Mouse (Mus musculus) heart, postnatal 10 days (tissue): ENCODE data around the gene Col7a1. TPM values are rescaled to one million over a fixed set of nuclear protein-coding genes. Genes with fewer than 3 reads are reported as not detected.
A peak's percentile ranks its signal among the peaks of the same experiment; 100 is the strongest.

Experiments used
- DNase-seq, 2 experiments: peaks; one replicate each; pipeline ENCODE4 v3.0.0; 2021
- intact Hi-C: fragments of 180-260 bp; cut with DNase I; formaldehyde crosslinking; loops from one replicate; pipeline ENCODE4 v1.15.1; 2025
- microRNA-seq, 2 experiments: library from miRNA; unstranded; fragments of <30 nt; microRNA quantifications; one replicate each; pipeline ENCODE4 v1.2.0; 2022
- total RNA-seq, 2 experiments: library from RNA; stranded (reverse); gene quantifications; 2 replicates each; pipeline ENCODE4 v1.2.3; 2021

The Col7a1 gene
- total RNA-seq, 2 experiments from 2014 or later = 1.3 TPM

DNA sequence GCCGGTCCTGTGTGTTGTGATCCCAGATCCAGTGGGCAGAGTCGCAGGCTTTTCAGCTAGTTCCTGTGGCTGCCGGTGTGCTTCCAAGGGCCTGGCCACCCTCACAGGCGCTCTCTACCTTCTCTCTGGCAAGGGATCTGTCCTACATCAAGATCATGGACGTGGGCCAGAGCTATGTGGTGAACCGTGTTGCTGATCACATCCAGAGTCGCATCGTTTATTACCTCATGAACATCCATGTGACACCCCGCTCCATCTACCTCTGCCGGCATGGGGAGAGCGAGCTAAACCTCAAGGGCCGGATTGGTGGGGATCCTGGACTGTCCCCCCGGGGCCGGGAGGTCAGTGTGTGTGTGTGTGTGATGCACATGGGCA is 56.9 kb downstream of the Col7a1 start:
- intact Hi-C loops = no loop called here
- DNase-seq = peak in 1 of 2 experiments; percentile 20

DNA sequence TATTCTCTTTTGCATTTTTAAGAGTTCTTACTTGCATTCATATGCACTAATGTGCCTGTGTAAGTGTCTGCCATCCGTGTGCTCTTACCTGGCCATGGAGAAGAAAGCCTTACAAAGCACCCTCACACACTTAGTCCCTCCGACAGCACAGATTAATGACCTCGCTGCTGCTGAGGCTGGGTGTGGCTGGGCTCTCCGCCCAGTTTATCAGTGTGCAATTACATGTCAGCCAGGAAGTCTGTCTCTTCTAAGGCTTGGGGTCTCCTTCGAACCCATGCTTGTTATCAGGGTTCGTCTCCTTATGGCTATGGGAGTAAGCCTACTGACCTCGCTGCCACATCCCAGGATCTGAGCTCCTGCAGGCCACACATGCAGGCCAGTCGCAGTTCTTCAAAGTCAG is 62.0 kb downstream of the Col7a1 start:
- intact Hi-C loops = no loop called here
- DNase-seq = no peak

DNA sequence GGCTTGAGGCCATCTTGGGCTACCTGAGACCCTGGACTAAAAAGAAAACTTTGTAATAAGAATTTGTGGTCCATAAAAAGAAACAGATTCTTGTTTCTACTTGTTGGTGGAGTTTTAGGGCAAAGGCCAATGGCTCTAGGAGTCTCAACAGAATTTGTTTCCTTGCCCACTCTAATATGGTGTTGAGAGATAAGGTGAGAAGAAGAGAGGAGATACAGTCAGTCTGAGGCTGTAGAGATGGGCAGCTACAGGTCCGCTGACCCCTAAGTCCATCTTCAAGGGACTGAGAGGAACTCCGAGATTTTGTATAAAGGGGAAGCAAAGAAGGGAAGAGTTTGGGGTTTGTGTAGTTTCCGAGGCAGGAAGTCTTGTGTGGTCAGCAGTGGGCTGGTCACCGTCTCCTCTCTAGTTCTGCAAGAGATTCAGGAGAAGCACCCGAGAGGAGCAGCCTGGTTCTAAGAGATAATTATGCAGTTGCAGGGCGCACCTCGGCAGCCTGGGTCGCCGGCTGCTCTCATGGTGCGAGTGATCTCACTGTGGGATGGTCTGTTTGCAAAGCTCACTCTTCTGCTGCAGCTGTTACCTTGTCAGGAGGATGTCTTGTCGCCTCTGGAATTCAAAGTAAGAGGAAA is 63.7 kb downstream of the Col7a1 start:
- intact Hi-C loops = no loop called here
- no peak for DNase-seq

DNA sequence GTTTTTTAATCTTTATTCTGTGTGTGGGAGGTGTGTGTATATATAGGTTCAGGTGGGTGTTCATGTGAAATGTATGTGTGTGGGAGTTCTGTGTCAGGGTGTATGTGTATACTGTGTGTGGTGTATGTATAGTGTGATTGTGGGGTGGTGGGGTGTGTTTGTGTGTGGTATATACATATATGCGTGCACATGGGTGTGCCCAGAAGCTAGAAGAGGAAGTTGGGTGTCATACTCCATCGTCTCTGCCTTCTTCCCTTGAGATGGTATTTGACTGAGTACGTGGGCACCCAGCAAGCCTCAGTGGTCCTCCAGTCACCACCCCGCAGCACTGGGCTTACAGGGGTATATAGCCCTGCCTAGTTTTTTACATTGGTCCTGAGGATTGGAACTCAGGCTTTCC is 68.0 kb downstream of the Col7a1 start:
- DNase-seq = no peak
- intact Hi-C loops = no loop called here

DNA sequence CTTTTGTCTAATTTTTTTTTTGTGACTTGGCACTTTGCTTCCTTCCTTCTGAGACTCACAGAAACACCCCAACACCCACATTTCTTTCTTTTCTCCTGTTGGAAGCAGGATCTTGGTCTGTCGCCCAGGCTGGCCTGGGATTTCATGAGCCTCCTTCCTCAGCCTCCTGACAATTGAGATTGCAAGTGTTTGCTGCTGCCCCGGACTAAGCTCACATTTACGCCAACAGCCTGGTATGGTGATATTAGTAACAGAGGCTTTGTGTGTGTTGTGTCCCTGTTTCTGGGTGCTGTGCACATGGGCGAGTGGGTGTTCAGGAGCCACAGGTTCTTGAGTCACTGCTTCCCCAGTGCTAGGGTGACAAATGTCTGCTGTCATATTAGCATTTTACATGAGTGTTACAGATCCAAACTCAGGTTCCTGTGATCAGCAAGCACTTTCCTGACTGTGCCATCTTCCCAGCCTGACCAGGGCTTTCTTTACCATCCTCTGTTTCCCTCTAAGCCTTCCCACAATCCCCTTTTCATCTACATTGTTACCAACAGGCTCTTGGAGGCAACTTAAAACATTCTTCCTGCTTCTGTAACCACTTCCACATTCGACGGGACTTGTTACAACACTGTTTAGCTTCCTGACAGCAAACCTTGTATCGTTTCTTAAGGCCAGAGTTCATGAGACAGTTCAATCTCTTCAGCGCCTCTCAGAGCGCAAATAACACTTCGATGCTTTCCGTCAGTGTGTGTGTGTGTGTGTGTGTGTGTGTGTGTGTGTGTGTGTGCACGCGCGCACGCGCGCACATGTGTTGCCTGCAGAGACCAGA is 69.7 kb downstream of the Col7a1 start:
- no peak for DNase-seq

DNA sequence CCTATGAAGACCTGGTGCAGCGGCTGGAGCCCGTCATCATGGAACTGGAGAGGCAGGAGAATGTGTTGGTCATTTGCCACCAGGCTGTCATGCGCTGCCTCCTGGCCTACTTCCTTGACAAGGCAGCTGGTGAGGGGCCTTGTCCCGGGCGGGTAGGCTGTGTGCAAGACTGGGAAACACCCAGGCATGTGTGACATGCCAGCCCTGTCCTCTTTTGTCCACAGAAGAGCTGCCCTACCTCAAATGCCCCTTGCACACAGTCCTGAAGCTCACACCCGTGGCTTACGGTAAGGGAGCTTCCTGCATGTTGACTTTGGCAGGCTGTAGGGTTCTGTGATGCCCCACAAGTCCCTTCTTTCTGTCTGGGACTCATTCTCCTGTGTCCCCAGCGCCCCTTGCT is 74.1 kb downstream of the Col7a1 start:
- intact Hi-C loops = no loop called here
- peak; percentile 67 to 74 for DNase-seq

More for the DNA sequence above, 69.7 kb downstream of the Col7a1 start:
- intact Hi-C loops = no loop called here

DNA sequence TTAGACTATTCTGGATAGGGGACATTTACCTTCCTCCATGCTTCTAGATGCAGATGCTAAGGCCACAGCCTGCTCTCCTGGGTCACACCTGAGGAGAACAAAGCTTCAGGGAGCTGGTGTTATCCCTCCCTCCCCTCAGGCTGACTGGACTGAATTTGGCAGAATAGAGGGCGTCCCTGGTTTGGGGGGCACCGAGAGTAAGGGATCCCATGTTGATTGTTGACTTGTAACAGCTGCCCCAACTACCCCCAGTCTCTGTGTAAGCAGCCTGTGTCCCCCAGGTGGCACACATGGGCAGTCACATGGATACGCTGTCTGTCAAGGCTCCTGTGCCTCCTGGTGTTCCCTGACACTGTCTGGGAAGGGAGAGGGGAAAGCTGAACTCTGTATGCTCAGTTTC is 75.0 kb downstream of the Col7a1 start:
- intact Hi-C loops = no loop called here
- no peak for DNase-seq

DNA sequence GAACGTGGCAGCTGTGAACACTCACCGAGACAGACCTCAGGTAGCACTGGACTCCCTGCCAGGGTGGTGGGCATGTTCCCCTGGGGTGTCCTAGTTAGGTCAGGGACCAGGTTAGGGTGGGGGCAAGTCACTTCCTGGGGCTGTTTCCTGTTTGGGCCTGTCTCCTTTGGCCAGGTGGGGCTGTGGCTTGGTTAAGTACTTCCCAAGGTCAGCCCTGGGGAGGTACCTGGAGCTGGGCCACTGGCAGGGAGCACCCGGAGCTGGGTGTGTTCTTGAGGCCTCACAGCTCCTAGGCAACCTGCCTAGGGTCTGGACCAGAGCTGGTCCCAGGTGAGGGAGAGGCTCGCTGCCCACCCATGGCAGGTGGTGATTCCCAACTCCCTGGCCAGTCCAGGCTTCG is 75.5 kb downstream of the Col7a1 start:
- no peak for DNase-seq

GRCm38 (mm10) chr9:109030312-109030711 is 76.9 kb downstream of the Col7a1 start:
- intact Hi-C loops = no loop called here
- no peak for DNase-seq

More for the DNA sequence above, 75.5 kb downstream of the Col7a1 start:
- intact Hi-C loops = no loop called here

DNA sequence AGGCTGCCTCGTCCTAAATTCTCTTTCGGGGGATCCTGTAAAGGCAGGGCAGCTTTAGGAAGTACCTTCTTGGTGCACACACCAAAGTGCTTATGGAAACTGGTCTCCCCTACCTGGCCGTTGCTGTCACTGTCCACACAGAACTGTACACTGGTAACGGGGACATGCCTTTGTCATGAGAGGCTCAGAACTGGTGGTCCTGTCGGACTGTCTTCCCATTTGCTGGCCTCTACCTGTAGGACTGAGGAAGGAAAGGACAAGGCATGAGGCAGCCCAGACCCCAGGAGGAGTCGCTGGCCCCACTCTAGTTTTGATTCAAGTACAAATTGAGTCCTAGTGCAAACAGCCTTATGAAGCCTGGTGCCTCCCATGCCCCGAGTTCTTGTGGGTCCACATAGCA is 77.6 kb downstream of the Col7a1 start:
- intact Hi-C loops = no loop called here

DNA sequence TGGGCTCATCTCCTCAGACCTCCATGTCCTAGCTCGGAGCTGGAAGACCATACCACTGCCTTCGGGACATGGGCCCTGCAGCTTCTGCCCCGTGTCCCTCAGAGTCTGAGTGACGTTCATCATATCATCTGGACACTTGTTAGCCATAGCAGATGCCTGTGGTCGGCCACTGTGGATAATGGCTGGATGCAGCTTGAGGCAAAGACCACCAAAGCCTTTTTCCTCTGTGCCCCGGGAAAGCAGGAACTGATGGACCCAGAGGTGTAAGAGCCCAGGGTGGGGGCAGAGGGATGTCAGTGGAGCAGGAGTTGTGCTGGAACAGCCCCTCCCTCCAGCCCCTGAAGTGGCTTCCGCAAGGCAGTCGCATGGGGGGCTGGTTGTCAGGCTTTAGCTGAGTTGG is 78.3 kb downstream of the Col7a1 start:
- no peak for DNase-seq
- intact Hi-C loops = no loop called here

More for the DNA sequence above, 77.6 kb downstream of the Col7a1 start:
- DNase-seq = no peak

DNA sequence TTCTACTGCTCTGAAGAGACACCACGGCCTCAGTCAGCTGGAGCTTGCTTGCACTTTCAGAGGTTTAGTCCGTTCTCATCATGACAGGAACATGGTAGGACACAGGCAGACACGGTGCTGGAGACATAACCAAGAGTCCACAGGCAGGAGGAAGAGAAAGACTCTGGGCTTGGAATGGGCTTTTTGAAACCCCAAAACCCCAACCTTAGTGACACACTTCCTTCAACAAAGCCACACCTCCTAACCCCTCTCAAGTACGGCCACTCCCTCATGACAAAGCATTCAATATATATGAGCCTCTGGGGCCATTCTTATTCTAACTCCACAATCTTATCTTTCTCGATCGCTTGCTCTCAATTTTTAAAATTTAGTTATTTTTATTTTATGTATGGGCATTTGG is 79.0 kb downstream of the Col7a1 start:
- DNase-seq = no peak
- intact Hi-C loops = no loop called here

Small RNAs within 50 kb of the gene (microRNA-seq; reads per million reads assigned to microRNA genes)
- gene Mir711 = 0 reads per million in 2 experiments

Other genes starting within 250 kb of the Col7a1 start
- gene Ip6k2, start 169.8 kb upstream of the Col7a1 start, total RNA-seq = 10 to 100 TPM; 39.6 to 42.0 TPM
- 10 to 100 TPM in 1 of 2 experiments, 1 to 10 TPM in 1; 9.0 to 11.5 TPM for gene Nckipsd, start 145.2 kb upstream of the Col7a1 start, total RNA-seq
- under 1 TPM; 0.22 to 0.24 TPM for gene Celsr3, start 127.3 kb upstream of the Col7a1 start, total RNA-seq
- gene Slc26a6, start 100.3 kb upstream of the Col7a1 start, total RNA-seq = 10 to 100 TPM; 13.6 to 18.0 TPM
- not detected for gene Tmem89, start 39.0 kb upstream of the Col7a1 start, total RNA-seq
- gene Uqcrc1, start 17.0 kb upstream of the Col7a1 start, total RNA-seq = 1,000 to 10,000 TPM; 1,923 to 1,927 TPM
- gene Ucn2, start 32.4 kb downstream of the Col7a1 start, total RNA-seq = not detected
- 1 to 10 TPM; 2.4 TPM for gene Pfkfb4, start 38.2 kb downstream of the Col7a1 start, total RNA-seq
- gene Shisa5, start 85.0 kb downstream of the Col7a1 start, total RNA-seq = 10 to 100 TPM; 51.6 to 53.2 TPM
- 10 to 100 TPM in 1 of 2 experiments, 1 to 10 TPM in 1; 9.8 to 12.2 TPM for gene Trex1, start 106.1 kb downstream of the Col7a1 start, total RNA-seq
- 10 to 100 TPM in 1 of 2 experiments, 1 to 10 TPM in 1; 9.2 to 10.4 TPM for gene Atrip, start 120.5 kb downstream of the Col7a1 start, total RNA-seq
- gene Ccdc51, start 128.9 kb downstream of the Col7a1 start, total RNA-seq = 10 to 100 TPM; 10.3 to 12.4 TPM
- 100 to 1,000 TPM; 272 to 274 TPM for gene Tma7, start 129.0 kb downstream of the Col7a1 start, total RNA-seq
- 10 to 100 TPM; 23.8 to 28.3 TPM for gene Plxnb1, start 141.8 kb downstream of the Col7a1 start, total RNA-seq
- gene Fbxw21, start 208.5 kb downstream of the Col7a1 start, total RNA-seq = not detected
- gene Fbxw13, start 242.4 kb downstream of the Col7a1 start, total RNA-seq = not detected